Mouse (Mus musculus) midbrain, embryonic 14.5 days (tissue): ENCODE data around the gene Abcc1. TPM values are rescaled to one million over a fixed set of nuclear protein-coding genes. Genes with fewer than 3 reads are reported as not detected.

ENCODE experiments used
- ATAC-seq: fragments of 200-750 bp; cut with Nextera tagmentation; 2 replicates; pipeline ENCODE4 v1.8.0; 2017; ENCODE audit warnings: moderate number of reproducible peaks, moderate library complexity; ENCODE audit not compliant: low FRiP score, low TSS enrichment
- DNase-seq: peaks from one replicate; pipeline ENCODE4 v3.0.0-alpha.2; 2015
- H3K27ac ChIP-seq: fragments of 300-500 bp; sonication (generic); replicated peaks from 2 replicates; pipeline ENCODE4 v1.5.1; 2014; ENCODE audit warnings: mild to moderate bottlenecking, low read depth, low read length, moderate library complexity
- H3K27me3 ChIP-seq: fragments of 300-500 bp; sonication (generic); 2 replicates; pipeline ENCODE4 v1.6.1; 2014; ENCODE audit warnings: low read length, control low read depth, mixed read lengths; ENCODE audit not compliant: control insufficient read depth, insufficient read depth
- H3K36me3 ChIP-seq: fragments of 300-500 bp; sonication (generic); 2 replicates; pipeline ENCODE4 v1.6.1; 2014; ENCODE audit warnings: low read length, control low read depth; ENCODE audit not compliant: control insufficient read depth, insufficient read depth
- H3K4me1 ChIP-seq: fragments of 300-500 bp; sonication (generic); 2 replicates; pipeline ENCODE4 v1.6.1; 2014; ENCODE audit warnings: mild to moderate bottlenecking, antibody characterized with exemption, low read length, control low read depth; ENCODE audit not compliant: control insufficient read depth, insufficient read depth
- H3K4me2 ChIP-seq: fragments of 300-500 bp; sonication (generic); 2 replicates; pipeline ENCODE4 v1.6.1; 2014; ENCODE audit warnings: mild to moderate bottlenecking, low read length, moderate library complexity
- H3K4me3 ChIP-seq: fragments of 300-500 bp; sonication (generic); replicated peaks from 2 replicates; pipeline ENCODE4 v1.5.1; 2014; ENCODE audit warnings: low read depth, low read length
- H3K9ac ChIP-seq: fragments of 300-500 bp; sonication (generic); replicated peaks from 2 replicates; pipeline ENCODE4 v1.6.1; 2014; ENCODE audit warnings: mild to moderate bottlenecking, low read length, moderate library complexity
- H3K9me3 ChIP-seq: fragments of 300-500 bp; sonication (generic); 2 replicates; pipeline ENCODE4 v1.6.1; 2016; ENCODE audit warnings: low read length, control low read depth, mixed read lengths; ENCODE audit not compliant: control insufficient read depth
- WGBS: fragments of 180-500 bp; shearing (Covaris S2); extraction: QIAGEN DNeasy Blood & Tissue Kit; methylation state at CpG from one replicate; pipeline ENCODE4 v1.1.7; 2014; 5-methylcytosine and 5-hydroxymethylcytosine counted together
- polyA plus RNA-seq: library from polyadenylated mRNA; unstranded; fragments of >200 nt; fragmentation: Nextera tagmentation; extraction: Ambion mirVana; gene quantifications from 2 replicates; pipeline ENCODE4 v1.2.1, GENCODE M21; 2014

Abcc1 gene
- 6.2 and 9.6 TPM in 2 replicates for polyA plus RNA-seq

- Histone ChIP-seq H3K4me2 (peak within 1 kb of the TSS; percentile 96), H3K36me3 (no peaks in the 10 kb centered on the region), H3K4me3 (peak within 1 kb of the TSS; percentile 78), H3K9ac (peak within 1 kb of the TSS; percentile 89), H3K27ac (peak within 1 kb of the TSS; percentile 63; the same call in 1 of the 2 replicates), H3K27me3 (no peaks in the 10 kb centered on the region), H3K9me3 (no peaks in the 10 kb centered on the region), H3K4me1 (peaks cover 16% of the 10 kb centered on the region)
- DNase-seq (peak; percentile 90), ATAC-seq (peak; percentile 96)
- 1% methylated on average over 58 of the region's 64 CpGs for WGBS
Measured at GRCm38 (mm10) chr16:14361362-14362098, at the start of gene Abcc1. TSS of gene Abcc1 (plus strand) at chr16:14361558.

DNA sequence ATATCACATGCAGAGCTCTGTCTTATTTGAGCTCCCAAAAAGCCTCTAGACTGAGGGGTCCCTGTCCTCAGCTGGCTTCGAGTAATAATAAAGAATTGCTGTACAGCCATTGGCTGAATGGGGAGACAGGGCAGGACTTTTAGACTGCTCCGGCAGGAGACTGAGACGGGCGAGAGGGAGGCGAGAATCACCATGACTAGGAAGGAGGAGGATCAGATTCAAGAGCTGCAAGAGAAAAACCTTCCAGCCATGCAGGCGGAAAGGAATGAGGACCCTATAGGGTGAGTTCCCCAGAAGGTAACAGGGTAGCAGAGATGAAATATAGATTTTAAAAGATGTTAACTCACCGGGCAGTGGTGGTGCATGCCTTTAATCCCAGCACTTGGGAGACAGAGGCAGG is 48.4 kb upstream of the Abcc1 start:
- DNase-seq: no peak
- peaks cover 11% of the 10 kb centered on the region for H3K4me1 ChIP-seq
- peaks cover 46% of the 10 kb centered on the region for H3K36me3 ChIP-seq
- 94% methylated on average over 7 of the region's 7 CpGs for WGBS
- H3K27ac ChIP-seq: no peak overlapping the region
- H3K9me3 ChIP-seq: no peaks in the 10 kb centered on the region
- no peak for ATAC-seq
- H3K4me2 ChIP-seq: no peak overlapping the region
- no peak overlapping the region for H3K9ac ChIP-seq
- no peaks in the 10 kb centered on the region for H3K27me3 ChIP-seq
- H3K4me3 ChIP-seq: no peak overlapping the region

- ATAC-seq: peak; percentile 100
- Histone ChIP-seq H3K36me3 (peaks cover 15% of the 10 kb centered on the region), H3K4me3 (peak within 1 kb of the TSS; percentile 79), H3K27me3 (no peaks in the 10 kb centered on the region), H3K9ac (peak within 1 kb of the TSS; percentile 88), H3K4me1 (peaks cover 11% of the 10 kb centered on the region), H3K27ac (peak within 1 kb of the TSS; percentile 92), H3K9me3 (no peaks in the 10 kb centered on the region), H3K4me2 (peak within 1 kb of the TSS; percentile 58)
- 3% methylated on average over 51 of the region's 51 CpGs for WGBS
- DNase-seq: peak; percentile 99
Measured at GRCm38 (mm10) chr16:14316884-14317876, 44.2 kb upstream of the Abcc1 start, which contains the start of gene Fopnl. TSS of gene Fopnl (minus strand) at chr16:14317405.

DNA sequence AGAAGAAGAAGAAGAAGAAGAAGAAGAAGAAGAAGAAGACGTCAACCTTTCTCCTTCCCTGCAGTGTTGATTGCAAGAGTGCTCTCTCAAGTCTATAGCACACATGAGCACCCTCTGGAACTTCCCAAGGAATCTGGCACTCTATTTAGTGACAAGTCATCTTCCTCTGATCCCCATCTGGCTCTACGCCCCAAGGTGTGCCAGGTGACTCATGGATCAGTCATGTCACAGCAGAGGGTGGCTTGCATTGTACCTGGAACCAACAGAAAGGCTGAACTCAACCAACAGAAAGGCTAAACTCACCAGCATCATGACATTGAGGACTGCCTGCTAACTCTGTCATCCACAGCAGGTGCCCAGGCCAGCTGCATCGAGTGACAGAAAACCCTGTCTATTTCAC is 41.7 kb upstream of the Abcc1 start:
- 92% methylated on average over 3 of the region's 3 CpGs for WGBS
- Histone ChIP-seq H3K9ac (no peak overlapping the region), H3K27me3 (no peaks in the 10 kb centered on the region), H3K4me1 (peaks cover 11% of the 10 kb centered on the region), H3K4me2 (no peak overlapping the region), H3K9me3 (no peaks in the 10 kb centered on the region), H3K36me3 (no peaks in the 10 kb centered on the region), H3K4me3 (no peak overlapping the region), H3K27ac (no peak overlapping the region)
- no peak for DNase-seq
- ATAC-seq: no peak

- WGBS: 64% methylated on average over 1 of the region's 1 CpGs
Measured at GRCm38 (mm10) chr16:14320494-14320893, 40.9 kb upstream of the Abcc1 start.

GRCm38 (mm10) chr16:14328156-14328555 is 33.2 kb upstream of the Abcc1 start:
- no peaks in the 10 kb centered on the region for H3K4me1 ChIP-seq
- ATAC-seq (no peak), DNase-seq (no peak)

More at GRCm38 (mm10) chr16:14320494-14320893, 40.9 kb upstream of the Abcc1 start:
- Histone ChIP-seq H3K9ac (no peak overlapping the region), H3K4me1 (peaks cover 11% of the 10 kb centered on the region), H3K4me3 (no peak overlapping the region), H3K36me3 (no peaks in the 10 kb centered on the region), H3K27me3 (no peaks in the 10 kb centered on the region), H3K9me3 (no peaks in the 10 kb centered on the region), H3K27ac (no peak overlapping the region), H3K4me2 (no peak overlapping the region)
- ATAC-seq: no peak
- no peak for DNase-seq

GRCm38 (mm10) chr16:14344967-14345366 is 16.4 kb upstream of the Abcc1 start:
- WGBS: 43% methylated on average over 3 of the region's 3 CpGs
- no peaks in the 10 kb centered on the region for H3K27me3 ChIP-seq
- H3K9ac ChIP-seq: no peak overlapping the region
- H3K27ac ChIP-seq: no peak overlapping the region
- no peak for ATAC-seq
- no peaks in the 10 kb centered on the region for H3K4me1 ChIP-seq
- no peaks in the 10 kb centered on the region for H3K9me3 ChIP-seq
- no peak overlapping the region for H3K4me2 ChIP-seq
- no peak for DNase-seq
- no peaks in the 10 kb centered on the region for H3K36me3 ChIP-seq
- no peak overlapping the region for H3K4me3 ChIP-seq

More at GRCm38 (mm10) chr16:14328156-14328555, 33.2 kb upstream of the Abcc1 start:
- Histone ChIP-seq H3K27me3 (no peaks in the 10 kb centered on the region), H3K9me3 (no peaks in the 10 kb centered on the region), H3K27ac (no peak overlapping the region), H3K4me3 (no peak overlapping the region), H3K36me3 (no peaks in the 10 kb centered on the region), H3K4me2 (no peak overlapping the region), H3K9ac (no peak overlapping the region)
- WGBS: 74% methylated on average over 1 of the region's 1 CpGs

DNA sequence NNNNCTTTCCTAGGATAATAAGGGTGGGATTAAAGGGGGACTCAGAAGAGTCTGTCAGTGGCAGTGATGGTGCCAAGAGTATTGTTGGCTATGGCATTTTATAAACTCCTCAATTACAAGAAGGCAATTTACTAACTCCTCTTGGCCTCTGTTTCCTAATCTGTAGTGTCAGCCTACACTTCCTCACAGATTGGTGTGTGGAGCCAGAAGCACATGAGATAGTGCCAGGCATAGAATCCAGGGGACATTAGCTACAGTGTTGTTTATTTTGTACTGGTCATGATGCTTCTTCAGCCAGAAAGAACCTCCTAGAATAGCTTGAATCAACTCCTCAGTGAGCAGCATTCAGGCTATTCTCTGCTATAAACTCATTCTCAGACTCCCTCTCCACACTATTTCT is 9.8 kb upstream of the Abcc1 start:
- Histone ChIP-seq H3K9me3 (no peaks in the 10 kb centered on the region), H3K4me1 (no peaks in the 10 kb centered on the region), H3K4me2 (no peak overlapping the region), H3K27me3 (no peaks in the 10 kb centered on the region), H3K36me3 (no peaks in the 10 kb centered on the region), H3K9ac (no peak overlapping the region), H3K27ac (no peak overlapping the region), H3K4me3 (no peak overlapping the region)
- DNase-seq (no peak), ATAC-seq (no peak)
